Mouse (Mus musculus): ENCODE measurements around the gene Gm29666.

DNA sequence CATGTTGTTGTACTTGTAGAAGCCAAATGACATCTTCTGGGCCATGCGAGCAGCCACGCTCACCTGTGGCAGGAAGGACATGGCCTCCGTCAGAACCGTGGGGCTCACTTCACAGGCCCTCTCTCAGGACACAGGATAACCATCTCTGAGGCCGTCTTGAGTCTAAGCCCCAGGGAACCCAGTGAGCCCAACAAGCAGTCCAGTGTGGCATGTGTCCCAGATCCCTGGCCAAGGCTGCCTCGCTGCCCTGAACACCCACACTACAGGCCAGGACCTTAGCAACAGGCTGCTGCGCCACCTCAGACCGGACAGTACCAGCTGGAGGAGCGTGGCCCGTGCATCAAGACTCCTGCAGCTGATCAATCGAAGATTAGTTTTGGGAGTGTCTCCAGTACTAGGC, 33.4 kb upstream of the Gm29666 start:
- no peak for TF ChIP-seq CTCF (IDR thresholded peaks at IDR 0.05; ENCODE audit: low read depth)
- no peak for TF ChIP-seq EP300 (IDR thresholded peaks at IDR 0.05; ENCODE audit: low read depth)
